Mouse (Mus musculus) G1E (cell line): ENCODE measurements around the gene Abcb4. TPM values are rescaled to one million over a fixed set of nuclear protein-coding genes. Genes with fewer than 3 reads are reported as not detected.

ENCODE experiments used
- ATAC-seq: 2 replicates; pipeline ENCODE4 v1.8.0; 2016; ENCODE audit warnings: mild to moderate bottlenecking; ENCODE audit not compliant: insufficient number of reproducible peaks, poor library complexity, low FRiP score, severe bottlenecking; ENCODE audit errors: extremely low read depth
- DNase-seq: peaks from one replicate; pipeline ENCODE4 v3.0.0; 2012; ENCODE audit warnings: low spot score
- H3K27me3 ChIP-seq: 2 replicates; pipeline ENCODE4 v1.6.1; 2012; ENCODE audit warnings: mild to moderate bottlenecking, low read length, inconsistent platforms; ENCODE audit not compliant: insufficient read depth
- H3K36me3 ChIP-seq: replicated peaks from 2 replicates; pipeline ENCODE3; 2012; ENCODE audit warnings: mild to moderate bottlenecking, inconsistent platforms
- H3K4me1 ChIP-seq: 2 replicates; pipeline ENCODE4 v1.6.1; 2012; ENCODE audit warnings: low read depth, low read length, inconsistent platforms, mixed read lengths; ENCODE audit not compliant: insufficient read depth
- H3K4me3 ChIP-seq: 2 replicates; pipeline ENCODE4 v1.5.1; 2012; ENCODE audit warnings: low read depth, mild to moderate bottlenecking, inconsistent platforms, low read length, moderate library complexity, mixed read lengths
- H3K9me3 ChIP-seq: replicated peaks from 2 replicates; pipeline ENCODE4 v1.6.1; 2012; ENCODE audit warnings: inconsistent platforms
- CTCF ChIP-seq: IDR thresholded peaks from 2 replicates; pipeline ENCODE4 v1.5.1; 2012; ENCODE audit warnings: low read depth, low read length, inconsistent platforms, mixed read lengths
- GATA1 ChIP-seq: IDR thresholded peaks from 2 replicates; pipeline ENCODE4 v1.6.1; 2012; ENCODE audit warnings: borderline replicate concordance, low read length, inconsistent platforms, mixed read lengths
- GATA2 ChIP-seq: IDR thresholded peaks from 2 replicates; pipeline ENCODE4 v1.6.1; 2012; ENCODE audit warnings: low read depth, low read length, inconsistent platforms, borderline replicate concordance
- POLR2AphosphoS5 ChIP-seq: IDR thresholded peaks from 2 replicates; pipeline ENCODE4 v1.6.1; 2012; ENCODE audit warnings: low read depth, low read length, inconsistent platforms; ENCODE audit not compliant: insufficient replicate concordance
- TAL1 ChIP-seq: conservative IDR thresholded peaks from 2 replicates; pipeline ENCODE4 v1.6.1; 2012; ENCODE audit warnings: low read depth, low read length, inconsistent platforms, mixed read lengths
- polyA plus RNA-seq: library from polyadenylated mRNA; stranded (reverse); fragments of >175 nt; gene quantifications from 2 replicates; pipeline ENCODE4 v1.2.3, GENCODE M21; 2012
- total RNA-seq, 2 experiments: library from RNA; stranded (forward) in 1 of 2; stranded (reverse) in 1 of 2; fragments of 200-1000 nt in 1 of 2; fragments of >200 nt in 1 of 2; fragmentation: Nextera tagmentation in 1 of 2; gene quantifications; 2 replicates each; pipeline ENCODE4 v1.2.3; 2014 to 2017

Gene Abcb4
- total and polyA plus RNA-seq, 3 experiments: 0.11 to 35.1 TPM; not detected in 1

DNA sequence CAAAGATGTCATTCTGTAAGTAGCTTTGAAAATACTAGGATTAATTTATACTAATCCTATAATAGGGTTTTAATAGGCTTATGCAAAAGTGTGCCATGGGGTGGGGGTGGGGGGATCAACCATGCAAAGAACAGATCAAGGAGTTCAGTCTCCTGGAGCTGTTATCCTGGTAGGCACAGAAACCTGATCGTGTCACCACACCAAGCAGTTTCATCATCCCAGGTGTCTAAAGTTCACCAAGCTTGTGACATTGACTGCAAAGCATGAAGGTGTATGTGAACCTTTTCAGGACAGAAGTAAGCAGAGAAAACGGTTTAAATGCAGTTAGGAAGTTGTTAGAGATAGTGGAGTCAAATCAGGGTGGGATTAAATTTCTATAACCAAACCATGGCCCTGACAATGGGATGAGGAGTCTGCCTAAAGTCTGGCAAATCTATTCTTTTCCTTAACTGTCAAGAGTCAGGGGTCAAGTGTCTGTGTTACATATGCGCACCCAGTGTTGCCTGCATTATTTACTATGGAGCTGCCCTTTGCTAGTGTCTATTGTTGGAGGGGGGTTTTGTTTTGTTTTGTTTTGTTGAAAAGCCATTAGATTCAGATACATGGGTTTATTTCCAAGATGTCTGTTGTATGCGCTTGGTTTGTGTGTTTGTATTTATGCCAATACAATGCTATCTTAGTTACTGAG lies 54.0 kb downstream of the Abcb4 start:
- no peaks in the 10 kb centered on the region for H3K36me3 ChIP-seq
- ATAC-seq: no peak
- no peak for DNase-seq

DNA sequence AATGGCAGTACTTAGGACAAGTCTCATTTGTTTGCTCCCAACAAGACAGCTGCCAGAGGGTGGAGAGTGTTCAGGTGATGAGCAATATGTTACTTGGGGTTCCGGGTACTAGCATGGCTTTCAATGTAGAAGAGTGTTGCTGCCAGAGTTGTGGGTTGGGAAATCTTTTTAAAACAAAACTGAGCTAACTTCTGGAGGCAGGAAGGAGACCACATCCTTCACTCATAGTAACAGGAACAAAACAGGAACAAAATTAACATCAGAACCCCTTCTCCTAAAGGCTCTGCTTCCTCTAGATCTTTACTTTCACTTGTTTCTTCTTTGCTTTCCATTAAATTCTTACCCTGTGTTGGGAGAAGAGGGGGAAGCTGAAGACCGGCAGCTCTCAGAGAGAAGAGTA lies 60.1 kb downstream of the Abcb4 start:
- DNase-seq: no peak
- H3K36me3 ChIP-seq: no peaks in the 10 kb centered on the region
- no peaks in the 10 kb centered on the region; the same call in 1 of the 2 replicates for H3K27me3 ChIP-seq
- H3K9me3 ChIP-seq: no peaks in the 10 kb centered on the region
- H3K4me1 ChIP-seq: no peaks in the 10 kb centered on the region
- H3K4me3 ChIP-seq: no peak overlapping the region
- ATAC-seq: no peak
- TF ChIP-seq TAL1: no peak
- TF ChIP-seq CTCF: no peak
- no peak for TF ChIP-seq GATA2
- no peak for TF ChIP-seq POLR2AphosphoS5
- no peak for TF ChIP-seq GATA1

More for the DNA sequence above, 54.0 kb downstream of the Abcb4 start:
- Histone ChIP-seq H3K4me1 (no peaks in the 10 kb centered on the region), H3K27me3 (no peaks in the 10 kb centered on the region), H3K9me3 (no peaks in the 10 kb centered on the region), H3K4me3 (no peak overlapping the region)
- TF ChIP-seq POLR2AphosphoS5: no peak

DNA sequence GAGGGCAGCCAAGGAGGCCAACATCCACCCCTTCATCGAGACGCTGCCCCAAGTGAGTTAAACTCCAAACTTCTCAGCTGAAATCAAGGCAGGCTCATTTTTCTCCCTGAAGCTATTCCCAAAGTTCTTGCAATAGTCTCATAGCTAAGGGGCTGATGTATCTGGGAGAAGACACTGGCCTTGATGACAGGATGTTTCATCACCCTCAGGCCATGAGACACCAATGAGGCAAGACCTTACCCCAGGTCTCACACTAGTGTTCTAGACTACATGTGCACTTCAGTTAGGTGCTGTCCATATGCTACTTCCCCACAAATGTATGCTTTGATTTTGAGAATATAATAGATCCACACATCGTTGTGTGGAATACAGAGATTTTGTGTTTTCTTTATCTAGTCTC lies 62.0 kb downstream of the Abcb4 start:
- H3K27me3 ChIP-seq: no peaks in the 10 kb centered on the region; the same call in 1 of the 2 replicates
- ATAC-seq: no peak
- no peak for TF ChIP-seq GATA1
- no peak for TF ChIP-seq GATA2
- TF ChIP-seq POLR2AphosphoS5: no peak
- no peak for TF ChIP-seq CTCF
- TF ChIP-seq TAL1: no peak
- H3K9me3 ChIP-seq: no peaks in the 10 kb centered on the region
- no peaks in the 10 kb centered on the region for H3K4me1 ChIP-seq
- H3K36me3 ChIP-seq: no peaks in the 10 kb centered on the region
- H3K4me3 ChIP-seq: no peak overlapping the region
- no peak for DNase-seq

DNA sequence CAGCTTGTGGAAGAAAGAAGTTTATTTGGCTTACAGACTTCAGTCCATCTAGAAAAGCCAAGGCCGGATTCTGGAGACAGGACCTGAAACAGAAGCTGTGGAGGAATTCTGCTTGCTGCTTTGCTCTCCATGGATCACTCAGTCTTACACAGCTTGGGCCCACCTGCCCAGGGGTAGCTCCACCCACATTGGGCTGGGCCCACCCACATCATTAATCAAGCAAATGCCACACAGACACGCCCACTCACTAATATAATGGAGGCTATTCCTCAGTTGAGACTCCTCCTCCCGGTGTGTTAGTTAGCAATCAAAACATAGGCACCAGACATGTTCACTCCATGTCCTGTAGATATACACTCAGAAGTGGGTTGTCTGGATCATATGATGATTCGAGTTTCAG lies 67.0 kb downstream of the Abcb4 start:
- TF ChIP-seq GATA2: no peak
- no peak for TF ChIP-seq CTCF
- no peak for TF ChIP-seq TAL1
- no peak for TF ChIP-seq GATA1
- TF ChIP-seq POLR2AphosphoS5: no peak
- no peak for ATAC-seq
- peaks cover 19% of the 10 kb centered on the region for H3K36me3 ChIP-seq

DNA sequence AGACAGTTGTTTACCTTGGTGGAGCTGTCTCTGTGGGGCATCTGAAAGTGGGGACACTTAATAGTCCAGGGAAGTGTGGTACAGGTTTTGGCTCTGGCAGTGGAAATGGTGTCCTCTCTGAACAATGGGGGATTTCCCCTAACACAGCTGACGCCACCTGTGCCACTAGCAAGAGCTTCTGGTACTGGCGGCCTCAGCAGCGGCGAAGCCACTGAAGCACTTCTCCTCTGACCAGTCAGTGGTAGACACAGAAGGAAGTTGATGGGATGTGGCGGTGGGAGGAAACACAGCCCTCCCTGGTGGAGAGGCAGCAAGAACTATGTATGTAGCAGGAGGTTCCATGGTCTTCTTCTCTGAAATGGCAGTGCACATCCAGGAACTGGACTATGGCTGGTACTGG lies 71.0 kb downstream of the Abcb4 start:
- H3K9me3 ChIP-seq: no peaks in the 10 kb centered on the region
- no peak for TF ChIP-seq CTCF
- no peak for TF ChIP-seq POLR2AphosphoS5
- no peak for TF ChIP-seq GATA2
- TF ChIP-seq TAL1: no peak
- no peak for TF ChIP-seq GATA1
- ATAC-seq: no peak
- H3K27me3 ChIP-seq: no peaks in the 10 kb centered on the region
- no peak for DNase-seq
- H3K4me3 ChIP-seq: no peak overlapping the region
- H3K36me3 ChIP-seq: peaks cover 47% of the 10 kb centered on the region
- no peaks in the 10 kb centered on the region for H3K4me1 ChIP-seq

More for the DNA sequence above, 67.0 kb downstream of the Abcb4 start:
- DNase-seq: no peak
- Histone ChIP-seq H3K4me3 (no peak overlapping the region), H3K27me3 (no peaks in the 10 kb centered on the region; the same call in 1 of the 2 replicates), H3K4me1 (no peaks in the 10 kb centered on the region), H3K9me3 (no peaks in the 10 kb centered on the region)

DNA sequence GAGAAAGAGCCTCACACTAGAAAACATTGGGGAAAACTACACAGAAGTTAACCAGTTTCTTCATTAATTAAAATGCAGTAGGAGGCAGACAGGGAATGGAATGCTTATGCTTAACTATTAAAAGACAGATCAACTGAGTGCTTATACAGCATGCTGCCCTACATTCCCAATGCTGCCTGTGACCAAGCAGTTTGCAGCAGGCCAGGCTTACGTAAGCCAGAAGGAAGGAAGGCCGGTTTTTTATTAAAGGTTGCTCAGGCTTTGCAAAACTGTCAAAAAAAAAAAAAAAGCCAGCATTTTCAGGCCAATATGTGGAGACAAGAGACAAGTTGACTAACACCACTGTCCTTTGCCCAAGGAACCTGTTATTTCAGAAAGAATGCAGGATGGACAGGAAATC lies 77.2 kb downstream of the Abcb4 start:
- no peaks in the 10 kb centered on the region for H3K9me3 ChIP-seq
- no peak overlapping the region for H3K4me3 ChIP-seq
- peaks cover 67% of the 10 kb centered on the region for H3K36me3 ChIP-seq
- DNase-seq (no peak), ATAC-seq (no peak)
- no peaks in the 10 kb centered on the region for H3K27me3 ChIP-seq
- TF ChIP-seq POLR2AphosphoS5: no peak
- no peak for TF ChIP-seq GATA2
- TF ChIP-seq CTCF: no peak
- no peak for TF ChIP-seq GATA1
- TF ChIP-seq TAL1: no peak
- H3K4me1 ChIP-seq: no peaks in the 10 kb centered on the region

GRCm38 (mm10) chr5:8972355-8972754 lies 78.8 kb downstream of the Abcb4 start:
- no peak for DNase-seq
- no peaks in the 10 kb centered on the region for H3K4me1 ChIP-seq
- no peak for ATAC-seq
- no peaks in the 10 kb centered on the region for H3K9me3 ChIP-seq
- TF ChIP-seq TAL1: no peak
- TF ChIP-seq GATA2: no peak
- no peak for TF ChIP-seq POLR2AphosphoS5
- TF ChIP-seq GATA1: no peak
- TF ChIP-seq CTCF: no peak
- no peaks in the 10 kb centered on the region for H3K27me3 ChIP-seq
- no peak overlapping the region for H3K4me3 ChIP-seq
- peaks cover 56% of the 10 kb centered on the region for H3K36me3 ChIP-seq
